Mouse (Mus musculus): ENCODE results near the gene Bcl7b.
"Not testable (repeated sequence)": the region's sequence is repeated elsewhere in the genome, so short reads cannot be mapped to it uniquely, and the experiment has no call there.

Gene Bcl7b

DNA sequence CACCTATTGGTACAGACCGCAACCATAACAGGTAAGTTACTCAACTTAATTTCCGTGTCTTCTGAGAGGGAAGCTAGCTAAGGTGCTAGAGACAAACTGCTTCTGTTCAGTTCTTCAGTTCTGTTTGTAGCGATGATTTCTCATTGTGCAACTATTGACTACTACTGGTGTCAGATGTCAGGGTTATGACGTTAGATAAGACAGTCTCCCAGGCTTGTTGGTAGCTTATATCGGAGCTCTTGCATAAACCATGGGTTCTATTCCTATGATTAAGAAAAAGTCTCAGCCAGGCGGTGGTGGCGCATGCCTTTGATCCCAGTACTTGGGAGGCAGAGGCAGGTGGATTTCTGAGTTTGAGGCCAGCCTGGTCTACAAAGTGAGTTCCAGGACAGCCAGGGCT, 54.0 kb downstream of the Bcl7b start:
- DNase-seq, result no peak

DNA sequence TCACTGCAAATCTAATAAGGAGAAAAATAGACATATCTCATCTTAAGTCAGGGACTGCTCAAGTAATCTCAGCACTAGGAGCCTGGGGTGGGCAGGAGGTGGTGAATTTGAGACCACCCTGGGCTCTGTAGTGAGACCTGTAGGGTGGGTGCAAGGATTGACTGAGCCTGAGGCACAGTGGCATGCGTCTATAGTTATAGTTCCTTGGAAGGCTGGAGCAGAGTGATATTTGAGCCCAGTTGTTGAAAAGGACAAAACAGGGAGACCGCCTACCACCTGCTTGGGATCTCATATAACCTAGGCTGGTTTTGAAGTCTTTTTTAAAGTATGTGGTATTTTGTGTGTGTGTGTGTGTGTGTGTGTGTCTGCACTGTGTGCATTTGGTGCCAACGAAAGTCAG, 56.1 kb downstream of the Bcl7b start:
- DNase-seq, result no peak

DNA sequence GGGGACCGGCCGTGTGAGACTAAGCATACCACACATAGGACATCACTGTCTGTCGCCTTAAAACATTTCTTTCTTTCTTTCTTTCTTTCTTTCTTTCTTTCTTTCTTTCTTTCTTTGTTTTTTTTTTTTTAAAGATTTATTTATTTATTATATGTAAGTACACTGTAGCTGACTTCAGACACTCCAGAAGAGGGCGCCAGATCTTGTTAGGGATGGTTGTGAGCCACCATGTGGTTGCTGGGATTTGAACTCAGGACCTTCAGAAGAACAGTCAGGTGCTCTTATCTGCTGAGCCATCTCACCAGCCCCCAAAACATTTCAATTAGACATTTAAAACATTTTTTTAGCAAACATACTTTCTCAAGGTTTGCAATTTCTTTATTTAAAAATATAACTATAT, 57.8 kb downstream of the Bcl7b start:
- not testable (repeated sequence) for DNase-seq

DNA sequence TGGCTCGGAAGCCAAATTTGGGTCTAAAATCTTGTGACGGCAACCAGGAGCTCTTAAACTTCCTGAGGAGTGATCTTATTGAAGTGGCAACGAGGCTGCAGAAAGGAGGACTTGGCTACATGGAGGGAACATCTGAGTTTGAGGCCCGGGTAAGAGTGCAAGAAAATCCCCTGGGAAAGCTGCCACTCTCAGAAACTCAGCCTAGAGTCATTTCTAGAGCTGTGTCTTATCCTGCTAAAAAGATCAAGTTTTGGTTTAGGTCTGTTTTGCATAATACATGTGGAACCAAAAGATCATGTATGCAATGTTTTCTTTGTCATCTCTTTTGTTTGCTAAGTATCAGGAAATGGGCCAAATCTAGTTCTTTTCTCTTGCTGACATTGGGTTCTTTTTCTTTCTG, 62.1 kb downstream of the Bcl7b start:
- DNase-seq, result no peak
